Comparison of ENCODE assay signal across 27 mouse cellular contexts in the genomic region with DNA sequence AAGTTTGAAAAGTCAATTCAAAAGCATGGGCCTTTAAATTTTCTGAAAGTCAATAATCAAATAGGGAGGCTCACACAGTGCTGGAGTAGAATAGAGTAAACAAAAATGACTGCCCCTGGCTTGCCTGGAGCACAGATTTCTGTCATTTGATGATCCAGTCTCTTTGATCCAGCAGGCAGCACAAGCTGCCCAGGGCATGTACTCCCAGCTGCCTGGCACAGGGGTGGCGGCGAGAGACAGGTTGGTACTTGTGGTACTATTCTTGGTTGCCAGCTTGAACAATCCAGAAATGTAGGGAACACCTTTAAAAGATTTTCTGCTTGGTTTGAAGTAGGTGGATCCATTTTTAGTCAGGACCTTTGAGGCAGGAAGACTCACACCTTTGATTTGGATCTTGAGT.
"Had no signal": no experiment of that assay in that cellular context is flagged by ENCODE, and none has a peak within 500 bp of the region (broad histone marks: within the 10 kb centered on the region; RNA-seq: fewer than 3 reads in every experiment).

No protein-coding gene starts in this region.

- H3K27ac ChIP-seq: gastrocnemius, adult 2 months; heart, adult 2 months; hindbrain, embryonic 10.5 days; hindbrain, embryonic 12.5 days; hindbrain, embryonic 14.5 days; kidney, embryonic 15.5 days; kidney, postnatal 0 days; limb, embryonic 10.5 days; limb, embryonic 12.5 days had no signal

- DNase-seq: gastrocnemius, adult 2 months; gastrocnemius, postnatal 10 days; gastrocnemius, postnatal 25 days; heart, adult 2 months; heart, postnatal 10 days; heart, postnatal 4 days; kidney, adult 11 months; kidney, adult 2 months; kidney, adult 9 months; kidney, postnatal 14 days; kidney, postnatal 36 days; layer of hippocampus, adult 9-11 months; layer of hippocampus, postnatal 36 days; liver had no signal

- H3K9me3 ChIP-seq: hindbrain, embryonic 10.5 days; hindbrain, embryonic 12.5 days; kidney, embryonic 15.5 days; limb, embryonic 10.5 days; limb, embryonic 12.5 days had no signal

- H3K4me1 ChIP-seq: hindbrain, embryonic 12.5 days; kidney, embryonic 15.5 days; limb, embryonic 10.5 days; limb, embryonic 12.5 days had no signal

- H3K27me3 ChIP-seq: hindbrain, embryonic 12.5 days; kidney, embryonic 15.5 days; limb, embryonic 12.5 days had no signal

- H3K4me2 ChIP-seq: heart, embryonic 11.5 days; hindbrain, embryonic 12.5 days; hindbrain, embryonic 14.5 days; kidney, embryonic 15.5 days; limb, embryonic 12.5 days; liver, embryonic 11.5 days had no signal

- H3K9ac ChIP-seq: hindbrain, embryonic 12.5 days; hindbrain, embryonic 14.5 days; kidney, embryonic 15.5 days; limb, embryonic 12.5 days had no signal

- H3K4me3 ChIP-seq: gastrocnemius, adult 2 months; heart, adult 2 months; hindbrain, embryonic 10.5 days; hindbrain, embryonic 12.5 days; kidney, embryonic 15.5 days; left cerebral cortex, adult 2 months; limb, embryonic 10.5 days; limb, embryonic 12.5 days had no signal

- ATAC-seq: hindbrain, embryonic 16.5 days; inflammation-experienced regulatory T-cells, adult 6 months; intestine, embryonic 16.5 days had no signal

- H3K36me3 ChIP-seq: hindbrain, embryonic 10.5 days; hindbrain, embryonic 12.5 days; kidney, embryonic 15.5 days; limb, embryonic 10.5 days; limb, embryonic 12.5 days had no signal
